Mouse (Mus musculus) forebrain, embryonic 15.5 days (tissue): ENCODE measurements at regions not wholly inside any gene's neighbourhood (a gene's known extent, or its start where the extent isn't known, plus 50 kb on each side); places are given as distances from the start of the nearest gene placed in this dataset.
"Not testable (repeated sequence)": the region's sequence is repeated elsewhere in the genome, so short reads cannot be mapped to it uniquely, and the experiment has no call there.

Experiments
- ATAC-seq: fragments of 200-750 bp; cut with Nextera tagmentation; replicated peaks from 2 replicates; pipeline ENCODE4 v1.8.0; 2017; ENCODE audit warnings: mild to moderate bottlenecking, moderate TSS enrichment, moderate library complexity
- H3K27ac ChIP-seq: fragments of 300-500 bp; sonication (generic); replicated peaks from 2 replicates; pipeline ENCODE4 v1.5.1; 2015; ENCODE audit warnings: mild to moderate bottlenecking, inconsistent platforms
- H3K27me3 ChIP-seq: fragments of 300-500 bp; sonication (generic); 2 replicates; pipeline ENCODE4 v1.6.1; 2015; ENCODE audit warnings: inconsistent platforms
- H3K36me3 ChIP-seq: fragments of 300-500 bp; sonication (generic); 2 replicates; pipeline ENCODE4 v1.6.1; 2015; ENCODE audit warnings: mild to moderate bottlenecking, inconsistent platforms
- H3K4me1 ChIP-seq: fragments of 300-500 bp; sonication (generic); 2 replicates; pipeline ENCODE4 v1.6.1; 2015; ENCODE audit warnings: inconsistent platforms
- H3K4me2 ChIP-seq: fragments of 300-500 bp; sonication (generic); replicated peaks from 2 replicates; pipeline ENCODE4 v1.6.1; 2015; ENCODE audit warnings: mild to moderate bottlenecking, inconsistent platforms
- H3K4me3 ChIP-seq: fragments of 300-500 bp; sonication (generic); 2 replicates; pipeline ENCODE4 v1.5.1; 2015; ENCODE audit warnings: mild to moderate bottlenecking, inconsistent platforms
- H3K9ac ChIP-seq: fragments of 300-500 bp; sonication (generic); replicated peaks from 2 replicates; pipeline ENCODE4 v1.6.1; 2015; ENCODE audit warnings: mild to moderate bottlenecking, inconsistent platforms
- H3K9me3 ChIP-seq: fragments of 300-500 bp; sonication (generic); 2 replicates; pipeline ENCODE4 v1.6.1; 2016; ENCODE audit warnings: inconsistent platforms
- WGBS: fragments of 180-500 bp; shearing (Covaris S2); methylation state at CpG from one replicate; pipeline ENCODE4 v1.1.7; 2015; ENCODE audit warnings: mixed read lengths; 5-methylcytosine and 5-hydroxymethylcytosine counted together

- H3K4me3 ChIP-seq, H3K27ac ChIP-seq, H3K27me3 ChIP-seq, H3K9me3 ChIP-seq, H3K4me1 ChIP-seq, H3K4me2 ChIP-seq, H3K36me3 ChIP-seq, H3K9ac ChIP-seq, ATAC-seq: not testable (repeated sequence)
- 78% methylated on average over 1 of the region's 1 CpGs for WGBS
These were observed 149.4 kb upstream of the Speer4f2 start for GRCm38 (mm10) chr5:17223542-17223941.

GRCm38 (mm10) chr5:17247732-17248606 lies 125.0 kb upstream of the Speer4f2 start:
- no peak for ATAC-seq
- WGBS = 94% methylated on average over 5 of the region's 5 CpGs
- no peaks in the 10 kb centered on the region for H3K36me3 ChIP-seq

GRCm38 (mm10) chr5:17260541-17261325 lies 112.2 kb upstream of the Speer4f2 start:
- no peak overlapping the region for H3K27ac ChIP-seq
- WGBS = 76% methylated on average over 2 of the region's 2 CpGs
- no peaks in the 10 kb centered on the region for H3K27me3 ChIP-seq
- H3K9me3 ChIP-seq = no peaks in the 10 kb centered on the region
- no peak for ATAC-seq
- H3K4me3 ChIP-seq = no peak overlapping the region
- H3K4me1 ChIP-seq = no peaks in the 10 kb centered on the region
- no peak overlapping the region for H3K4me2 ChIP-seq
- no peaks in the 10 kb centered on the region for H3K36me3 ChIP-seq
- no peak overlapping the region for H3K9ac ChIP-seq

More at GRCm38 (mm10) chr5:17247732-17248606, 125.0 kb upstream of the Speer4f2 start:
- H3K27ac ChIP-seq = no peak overlapping the region
- H3K4me1 ChIP-seq = no peaks in the 10 kb centered on the region
- no peaks in the 10 kb centered on the region for H3K9me3 ChIP-seq
- H3K4me3 ChIP-seq = no peak overlapping the region
- H3K4me2 ChIP-seq = no peak overlapping the region
- no peak overlapping the region for H3K9ac ChIP-seq
- no peaks in the 10 kb centered on the region for H3K27me3 ChIP-seq

- no peak for ATAC-seq
- no peak overlapping the region for H3K9ac ChIP-seq
- H3K4me1 ChIP-seq = no peaks in the 10 kb centered on the region
- no peak overlapping the region for H3K27ac ChIP-seq
- H3K9me3 ChIP-seq = no peaks in the 10 kb centered on the region
- H3K27me3 ChIP-seq = no peaks in the 10 kb centered on the region
- H3K4me3 ChIP-seq = no peak overlapping the region
- 83% methylated on average over 1 of the region's 1 CpGs for WGBS
- H3K36me3 ChIP-seq = no peaks in the 10 kb centered on the region
- no peak overlapping the region for H3K4me2 ChIP-seq
These were observed 110.9 kb upstream of the Speer4f2 start for GRCm38 (mm10) chr5:17262126-17262525.

- Histone ChIP-seq H3K27ac (no peak overlapping the region), H3K9ac (no peak overlapping the region), H3K4me3 (no peak overlapping the region), H3K9me3 (no peaks in the 10 kb centered on the region), H3K36me3 (no peaks in the 10 kb centered on the region), H3K4me1 (no peaks in the 10 kb centered on the region; the same call in 1 of the 2 replicates), H3K4me2 (no peak overlapping the region), H3K27me3 (no peaks in the 10 kb centered on the region)
- WGBS = 82% methylated on average over 2 of the region's 2 CpGs
- ATAC-seq = no peak; the same call in 1 of the 2 replicates
These were observed 101.8 kb upstream of the Speer4f2 start for GRCm38 (mm10) chr5:17271153-17271552.

- no peak overlapping the region for H3K4me2 ChIP-seq
- no peak overlapping the region for H3K9ac ChIP-seq
- H3K27ac ChIP-seq = no peak overlapping the region
- H3K36me3 ChIP-seq = no peaks in the 10 kb centered on the region
- peak; percentile 48; the same call in 1 of the 2 replicates for ATAC-seq
- no peak overlapping the region for H3K4me3 ChIP-seq
- H3K27me3 ChIP-seq = no peaks in the 10 kb centered on the region
- WGBS = 82% methylated on average over 3 of the region's 3 CpGs
- H3K4me1 ChIP-seq = no peaks in the 10 kb centered on the region; the same call in 1 of the 2 replicates
- H3K9me3 ChIP-seq = no peaks in the 10 kb centered on the region
These were observed 101.1 kb upstream of the Speer4f2 start for GRCm38 (mm10) chr5:17271722-17272479.

GRCm38 (mm10) chr5:17275346-17275745 lies 97.6 kb upstream of the Speer4f2 start:
- Histone ChIP-seq H3K4me1 (no peaks in the 10 kb centered on the region; the same call in 1 of the 2 replicates), H3K36me3 (no peaks in the 10 kb centered on the region), H3K4me2 (no peak overlapping the region), H3K4me3 (no peak overlapping the region), H3K27me3 (no peaks in the 10 kb centered on the region), H3K27ac (no peak overlapping the region), H3K9me3 (no peaks in the 10 kb centered on the region), H3K9ac (no peak overlapping the region)
- ATAC-seq = no peak
- WGBS = 94% methylated on average over 2 of the region's 2 CpGs

GRCm38 (mm10) chr5:17276782-17277578 lies 96.0 kb upstream of the Speer4f2 start:
- Histone ChIP-seq H3K9me3 (no peaks in the 10 kb centered on the region), H3K4me3 (no peak overlapping the region), H3K4me2 (no peak overlapping the region), H3K27me3 (no peaks in the 10 kb centered on the region), H3K36me3 (no peaks in the 10 kb centered on the region), H3K9ac (no peak overlapping the region), H3K4me1 (no peaks in the 10 kb centered on the region), H3K27ac (no peak overlapping the region)
- ATAC-seq = no peak
- 87% methylated on average over 3 of the region's 3 CpGs for WGBS

- H3K4me2 ChIP-seq = no peak overlapping the region
- no peak for ATAC-seq
- no peaks in the 10 kb centered on the region for H3K9me3 ChIP-seq
- H3K4me1 ChIP-seq = no peaks in the 10 kb centered on the region
- 86% methylated on average over 4 of the region's 4 CpGs for WGBS
- H3K9ac ChIP-seq = no peak overlapping the region
- no peaks in the 10 kb centered on the region for H3K36me3 ChIP-seq
- H3K27ac ChIP-seq = no peak overlapping the region
- no peaks in the 10 kb centered on the region for H3K27me3 ChIP-seq
- no peak overlapping the region for H3K4me3 ChIP-seq
These were observed 92.8 kb upstream of the Speer4f2 start for GRCm38 (mm10) chr5:17280203-17280602.

- Histone ChIP-seq H3K27ac (no peak overlapping the region), H3K27me3 (no peaks in the 10 kb centered on the region), H3K4me2 (no peak overlapping the region), H3K4me1 (no peaks in the 10 kb centered on the region), H3K36me3 (no peaks in the 10 kb centered on the region), H3K9me3 (no peaks in the 10 kb centered on the region), H3K4me3 (no peak overlapping the region), H3K9ac (no peak overlapping the region)
- WGBS = 98% methylated on average over 2 of the region's 2 CpGs
- no peak for ATAC-seq
These were observed 92.0 kb upstream of the Speer4f2 start for GRCm38 (mm10) chr5:17280951-17281350.

- no peaks in the 10 kb centered on the region for H3K27me3 ChIP-seq
- no peaks in the 10 kb centered on the region for H3K36me3 ChIP-seq
- H3K4me3 ChIP-seq = no peak overlapping the region
- no peak for ATAC-seq
- no peak overlapping the region for H3K27ac ChIP-seq
- WGBS = 50% methylated on average over 1 of the region's 1 CpGs
- H3K4me2 ChIP-seq = no peak overlapping the region
- no peaks in the 10 kb centered on the region for H3K9me3 ChIP-seq
- H3K9ac ChIP-seq = no peak overlapping the region
- no peaks in the 10 kb centered on the region for H3K4me1 ChIP-seq
These were observed 84.0 kb upstream of the Speer4f2 start for GRCm38 (mm10) chr5:17289028-17289427.
